Mouse (Mus musculus) thymus, postnatal 14 days (tissue): ENCODE results near the gene Pxn.
"Not testable (repeated sequence)": the region's sequence is repeated elsewhere in the genome, so short reads cannot be mapped to it uniquely, and the experiment has no call there.

Source experiments
- DNase-seq: peaks from one replicate; pipeline ENCODE4 v3.0.0; 2021

Gene Pxn

DNA sequence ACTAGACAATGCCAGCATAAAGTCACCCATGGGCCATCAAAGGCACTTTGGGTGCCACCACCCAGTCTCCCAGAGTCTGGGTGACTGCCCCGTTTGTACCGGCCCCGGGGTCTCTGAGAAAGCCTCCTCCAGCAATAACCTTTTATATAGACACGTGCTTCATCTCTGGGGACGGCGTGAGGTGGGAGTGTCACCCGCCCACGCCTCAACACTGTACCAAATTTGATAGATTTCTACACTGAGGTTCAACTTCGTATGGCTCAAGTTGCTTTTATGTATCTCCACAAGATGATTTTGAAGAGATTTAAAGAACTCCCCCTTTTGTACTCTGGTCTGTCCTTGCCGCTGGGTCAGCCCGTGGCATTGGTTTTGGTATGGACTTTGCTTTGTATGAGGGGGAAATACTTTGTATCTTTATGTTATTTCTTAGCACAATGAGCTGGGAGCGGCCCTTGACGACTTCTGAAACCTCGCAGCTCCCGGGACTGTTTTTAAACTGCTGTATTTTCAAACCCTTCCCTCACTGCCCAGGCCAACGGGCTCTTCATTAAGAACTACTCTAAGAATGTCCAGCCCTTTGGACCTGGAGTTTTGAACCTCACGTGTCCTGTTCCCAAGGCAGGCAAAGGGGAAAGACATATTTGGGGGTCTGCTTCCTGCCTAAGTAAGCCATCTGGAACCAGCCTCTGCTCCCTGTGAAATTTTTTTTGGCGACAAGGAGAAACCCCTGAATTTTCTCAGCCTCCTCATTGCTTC, 48.2 kb downstream of the Pxn start:
- DNase-seq, result no peak

DNA sequence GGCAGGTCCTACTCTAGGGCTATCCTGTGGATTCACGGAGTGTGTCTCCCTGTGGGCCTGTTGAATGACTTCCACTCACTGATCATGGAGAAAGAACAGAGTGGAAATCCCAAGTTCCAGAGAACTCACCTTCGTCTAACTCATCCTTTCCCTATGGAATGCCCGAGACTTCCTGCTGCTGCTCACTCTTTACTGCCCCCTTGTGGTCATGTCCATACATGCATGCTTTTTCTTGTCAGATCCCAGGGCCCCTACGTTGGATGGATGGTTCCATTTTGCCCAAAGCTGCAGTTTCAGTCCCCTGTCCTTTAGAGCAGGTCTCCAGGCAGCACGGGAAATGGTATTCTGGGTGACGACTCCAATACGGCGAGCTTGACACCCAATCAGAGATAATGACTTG, 49.7 kb downstream of the Pxn start:
- peak; percentile 73 for DNase-seq

DNA sequence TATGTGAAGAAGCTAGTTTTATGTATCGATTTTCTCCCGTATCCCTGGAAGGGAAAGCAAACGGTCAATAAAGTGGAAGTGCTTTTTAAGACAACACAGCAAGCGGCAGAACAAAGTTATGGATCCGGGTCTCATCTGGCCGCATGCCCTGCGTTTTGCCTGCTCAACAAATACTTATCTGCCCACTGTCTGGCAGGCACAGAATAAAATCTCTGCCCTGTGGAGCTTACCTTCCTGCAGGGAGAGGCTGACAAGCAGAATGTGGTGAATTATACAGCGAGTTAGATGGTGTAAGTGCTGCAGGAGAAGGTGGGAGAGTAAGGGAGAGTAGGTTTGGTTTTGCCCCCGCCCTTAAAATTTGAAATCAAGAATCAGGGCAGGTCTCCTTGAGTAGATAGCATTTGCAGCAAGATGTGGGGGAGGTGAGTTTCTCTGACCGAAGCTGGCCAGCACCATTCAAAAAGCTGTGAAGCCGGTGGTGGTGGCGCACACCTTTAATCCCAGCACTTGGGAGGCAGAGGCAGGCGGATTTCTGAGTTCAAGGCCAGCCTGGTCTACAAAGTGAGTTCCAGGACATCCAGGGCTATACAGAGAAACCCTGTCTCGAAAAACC, 51.8 kb downstream of the Pxn start:
- DNase-seq, result no peak

DNA sequence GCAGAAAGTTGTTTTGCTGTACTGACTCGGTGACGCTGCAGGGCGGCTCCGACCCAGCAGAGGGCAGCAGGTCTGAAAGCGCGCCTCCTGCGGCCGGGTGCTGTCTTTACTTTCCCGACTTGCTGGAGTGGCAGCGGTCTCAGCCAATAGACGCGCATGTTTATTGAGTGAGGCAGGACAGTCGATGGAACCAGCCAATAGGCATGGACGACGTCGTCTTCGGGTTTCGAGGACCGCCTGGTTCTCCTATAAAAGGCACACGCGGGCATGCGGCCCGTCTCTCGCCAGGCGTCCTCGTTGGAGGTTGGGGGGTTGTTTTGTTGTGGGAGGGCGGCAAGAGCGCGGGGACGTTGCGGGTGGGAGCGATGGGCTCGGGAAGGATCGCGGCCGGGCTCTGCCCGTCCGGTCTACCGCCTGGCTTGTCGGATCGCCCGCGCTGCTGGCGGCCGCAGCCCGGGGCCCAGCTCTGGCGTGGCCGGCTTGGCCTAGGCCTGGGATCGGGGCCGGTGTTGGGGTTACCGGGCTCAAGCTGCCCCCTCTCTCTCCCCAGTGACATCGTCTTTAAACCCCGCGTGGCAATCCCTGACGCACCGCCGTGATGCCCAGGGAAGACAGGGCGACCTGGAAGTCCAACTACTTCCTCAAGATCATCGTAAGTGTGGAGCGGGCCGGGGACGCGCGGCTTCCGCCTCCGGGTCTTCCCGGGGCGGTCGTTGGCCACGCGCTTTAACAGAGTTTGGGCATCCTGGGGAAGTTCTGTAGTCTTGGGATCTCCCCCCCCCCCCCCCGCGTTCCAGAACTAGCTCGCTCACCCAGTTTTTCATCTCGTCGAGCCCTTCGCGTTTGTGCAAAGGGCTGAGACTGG, 53.0 kb downstream of the Pxn start, which contains the start of gene Rplp0:
TSS of gene Rplp0 (plus strand) at position 231 of the 865 bp plus-strand sequence.
- peak; percentile 99 for DNase-seq

DNA sequence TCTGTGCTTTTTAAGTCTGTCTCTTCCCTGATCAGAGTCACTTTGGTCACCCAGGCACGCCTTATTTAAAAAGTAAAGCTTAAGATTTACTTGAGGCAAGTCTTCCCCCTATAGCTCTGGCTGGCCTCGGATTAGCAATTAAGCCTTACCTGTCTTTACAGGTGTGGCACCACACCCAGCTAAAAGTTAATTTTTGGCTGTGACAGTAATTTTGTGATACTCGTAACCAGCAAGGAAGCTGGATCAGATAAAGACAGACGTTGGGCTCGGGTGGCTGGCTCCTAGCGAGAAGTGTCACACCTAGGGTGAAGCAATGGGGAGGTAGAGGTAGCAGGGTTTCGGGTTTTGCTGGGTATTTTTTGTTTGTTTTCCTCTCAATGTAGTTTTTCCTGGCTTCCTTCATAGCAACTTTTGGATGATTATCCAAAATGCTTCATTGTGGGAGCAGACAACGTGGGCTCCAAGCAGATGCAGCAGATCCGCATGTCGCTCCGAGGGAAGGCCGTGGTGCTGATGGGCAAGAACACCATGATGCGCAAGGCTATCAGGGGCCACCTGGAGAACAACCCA, 53.9 kb downstream of the Pxn start:
- DNase-seq, result no peak

DNA sequence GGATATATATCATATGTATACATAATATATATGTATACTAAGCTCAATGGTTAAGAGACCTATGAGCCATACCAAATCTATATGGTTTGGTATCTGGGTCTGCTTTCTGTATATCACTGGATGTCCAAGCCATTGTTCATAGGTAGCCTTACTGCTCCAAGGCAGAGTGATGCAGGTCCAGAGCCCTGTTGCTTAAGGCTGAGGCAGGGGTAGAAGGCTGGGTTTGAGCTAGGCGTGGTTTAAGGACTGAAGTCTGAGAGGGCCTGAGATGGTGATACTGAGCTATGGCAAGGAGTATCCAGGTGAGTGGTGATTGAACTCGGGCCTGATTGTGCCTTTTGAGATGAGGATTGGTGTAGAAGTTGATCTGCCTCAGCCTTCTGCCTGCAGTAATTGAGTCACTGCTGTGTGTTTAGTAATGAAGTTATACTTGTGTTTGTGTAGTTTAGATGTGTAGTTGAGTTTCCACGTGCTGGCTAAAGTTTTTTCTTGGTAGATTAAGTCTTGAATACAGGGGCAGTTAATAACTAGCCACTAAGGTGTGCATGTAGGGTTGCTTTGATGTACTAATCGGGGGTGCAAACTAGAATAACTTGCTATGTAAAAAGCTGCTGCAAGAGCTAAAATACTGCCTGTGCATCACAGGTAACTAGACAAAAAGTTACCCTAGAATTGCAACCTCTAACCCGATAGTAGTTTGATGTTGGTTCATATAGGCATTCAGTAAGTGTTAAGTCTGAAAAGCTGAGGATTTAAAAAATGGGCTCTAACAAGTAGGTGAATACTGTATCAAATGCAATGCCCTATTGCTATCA, 57.5 kb downstream of the Pxn start:
- no peak for DNase-seq

DNA sequence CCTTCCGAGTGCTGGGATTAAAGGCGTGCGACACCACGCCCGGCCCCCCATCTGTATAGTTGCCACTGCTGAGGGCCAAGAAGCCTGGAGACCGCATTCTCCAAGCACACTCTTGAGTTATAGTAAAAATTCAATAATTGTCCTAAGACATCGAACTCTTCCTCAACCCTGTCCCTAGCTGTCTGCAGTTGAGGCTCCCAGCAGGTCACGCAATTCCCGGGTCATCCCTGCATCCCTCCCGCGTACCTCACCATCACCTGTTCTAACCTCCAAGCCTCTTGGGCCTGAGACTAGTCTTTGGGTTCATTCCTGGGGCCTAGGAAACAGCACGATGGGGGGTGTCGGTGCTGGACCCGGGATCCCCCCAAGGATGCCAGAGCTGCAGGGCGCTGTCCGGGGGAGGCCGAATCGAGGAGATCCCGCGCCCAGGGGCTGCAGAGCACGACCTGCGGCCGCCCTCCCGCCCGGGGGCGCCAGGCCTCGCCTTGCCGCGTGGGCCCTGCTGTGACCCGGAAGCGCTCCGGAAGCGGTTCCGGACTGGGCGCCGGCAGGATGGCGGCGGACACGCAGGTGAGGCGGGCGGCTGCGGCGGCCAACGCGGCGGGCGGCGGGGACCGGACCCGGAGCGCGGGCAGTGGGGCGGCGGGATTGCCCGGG, 58.4 kb downstream of the Pxn start, which contains the start of gene Gcn1l1:
TSS of gene Gcn1l1 (plus strand) at position 518 of the 657 bp plus-strand sequence.
- DNase-seq, result peak; percentile 84

DNA sequence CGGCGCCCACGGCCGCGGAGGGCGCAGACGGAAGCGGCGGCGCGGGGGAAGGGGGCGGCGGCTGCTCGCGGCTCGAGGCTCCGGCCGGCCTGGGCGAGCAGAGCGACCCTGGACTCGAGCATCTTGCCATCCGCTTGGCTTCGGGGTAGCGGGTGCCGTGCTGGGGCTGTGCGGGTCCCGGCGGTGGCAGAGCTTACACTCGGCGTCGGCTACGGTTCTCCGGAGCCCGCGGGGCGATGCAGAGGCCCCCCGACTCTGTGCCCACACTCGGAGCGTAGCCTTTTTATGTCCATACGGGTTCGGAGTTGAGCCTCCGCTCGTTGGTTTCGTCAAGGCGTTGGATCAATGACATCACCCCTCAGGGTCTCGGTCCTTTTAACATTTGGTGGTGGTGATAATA, 58.9 kb downstream of the Pxn start:
- DNase-seq, result no peak

DNA sequence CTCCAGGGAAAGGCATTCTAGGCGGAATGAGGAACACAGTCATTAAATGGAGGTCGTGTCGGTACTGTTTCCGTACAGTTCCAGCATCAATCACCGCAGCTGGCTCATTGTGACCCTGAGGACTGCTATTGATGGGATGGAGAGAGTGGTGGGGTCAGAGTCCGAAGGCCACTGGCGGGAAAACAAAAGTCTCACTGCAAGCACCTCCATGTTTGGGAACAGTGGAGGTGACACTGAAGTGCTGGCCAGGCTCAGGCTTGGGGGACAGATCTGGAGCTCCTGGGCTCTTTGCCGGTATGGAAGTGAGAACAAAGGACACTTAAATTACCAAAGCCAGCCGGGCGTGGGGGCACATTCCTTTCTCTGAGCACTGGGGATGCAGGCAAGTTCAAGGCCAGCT, 62.2 kb downstream of the Pxn start:
- no peak for DNase-seq

DNA sequence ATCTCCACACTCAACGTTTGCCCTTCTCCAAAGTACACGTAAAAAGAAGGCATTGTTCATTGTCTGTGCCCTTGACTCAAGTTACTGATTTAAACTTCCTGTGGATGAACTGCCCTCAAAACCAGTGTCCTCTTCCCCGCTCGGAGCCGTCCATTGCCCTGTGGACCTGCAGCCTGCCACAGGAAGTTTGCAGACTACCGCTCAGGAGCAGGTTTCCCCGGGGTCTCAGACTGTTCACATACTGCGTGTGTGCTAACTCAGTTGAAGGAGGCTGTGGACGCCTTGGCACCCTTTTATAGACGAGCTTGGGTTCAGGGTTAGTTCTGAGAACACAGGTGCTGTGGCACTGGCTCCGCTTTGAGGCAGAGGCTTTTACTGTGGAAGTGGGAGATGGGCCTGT, 62.8 kb downstream of the Pxn start:
- DNase-seq, result no peak

DNA sequence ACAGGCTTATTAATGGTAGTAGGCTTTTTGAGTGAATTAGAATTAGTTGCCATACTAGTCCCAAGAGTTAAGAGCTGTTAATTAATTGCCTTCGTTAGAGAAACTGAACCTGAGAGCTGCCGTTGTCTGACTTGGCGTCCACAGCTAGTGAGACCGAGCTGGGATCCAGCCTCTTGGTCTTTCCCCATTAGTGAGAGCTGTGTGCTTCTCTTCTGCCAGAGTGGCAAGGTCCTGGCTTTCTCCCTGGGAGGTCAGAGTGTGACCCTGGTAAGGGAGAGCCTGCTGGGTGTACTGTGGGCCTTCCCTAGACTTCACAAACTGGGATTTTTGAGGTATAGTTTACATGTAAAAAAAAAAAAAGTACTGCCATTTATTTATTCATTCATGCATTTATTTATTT, 63.2 kb downstream of the Pxn start:
- no peak for DNase-seq

DNA sequence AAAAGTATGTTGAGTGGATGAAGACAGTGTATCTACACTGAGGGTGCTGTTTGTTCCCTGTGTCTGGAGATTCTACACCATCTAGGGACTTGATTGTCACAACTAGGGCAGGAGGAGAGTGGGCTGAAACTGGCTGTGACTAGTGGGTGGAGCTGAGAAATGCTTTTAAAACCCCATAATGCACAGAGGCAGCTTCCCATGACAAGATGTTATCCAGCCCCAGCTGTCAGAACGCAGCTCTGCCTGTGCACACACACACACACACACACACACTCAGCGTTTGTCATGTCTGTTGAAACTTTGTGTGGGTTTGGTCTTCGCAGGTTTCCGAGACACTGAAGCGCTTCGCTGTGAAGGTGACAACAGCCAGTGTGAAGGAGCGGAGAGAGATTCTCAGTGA, 64.6 kb downstream of the Pxn start:
- DNase-seq, result no peak

DNA sequence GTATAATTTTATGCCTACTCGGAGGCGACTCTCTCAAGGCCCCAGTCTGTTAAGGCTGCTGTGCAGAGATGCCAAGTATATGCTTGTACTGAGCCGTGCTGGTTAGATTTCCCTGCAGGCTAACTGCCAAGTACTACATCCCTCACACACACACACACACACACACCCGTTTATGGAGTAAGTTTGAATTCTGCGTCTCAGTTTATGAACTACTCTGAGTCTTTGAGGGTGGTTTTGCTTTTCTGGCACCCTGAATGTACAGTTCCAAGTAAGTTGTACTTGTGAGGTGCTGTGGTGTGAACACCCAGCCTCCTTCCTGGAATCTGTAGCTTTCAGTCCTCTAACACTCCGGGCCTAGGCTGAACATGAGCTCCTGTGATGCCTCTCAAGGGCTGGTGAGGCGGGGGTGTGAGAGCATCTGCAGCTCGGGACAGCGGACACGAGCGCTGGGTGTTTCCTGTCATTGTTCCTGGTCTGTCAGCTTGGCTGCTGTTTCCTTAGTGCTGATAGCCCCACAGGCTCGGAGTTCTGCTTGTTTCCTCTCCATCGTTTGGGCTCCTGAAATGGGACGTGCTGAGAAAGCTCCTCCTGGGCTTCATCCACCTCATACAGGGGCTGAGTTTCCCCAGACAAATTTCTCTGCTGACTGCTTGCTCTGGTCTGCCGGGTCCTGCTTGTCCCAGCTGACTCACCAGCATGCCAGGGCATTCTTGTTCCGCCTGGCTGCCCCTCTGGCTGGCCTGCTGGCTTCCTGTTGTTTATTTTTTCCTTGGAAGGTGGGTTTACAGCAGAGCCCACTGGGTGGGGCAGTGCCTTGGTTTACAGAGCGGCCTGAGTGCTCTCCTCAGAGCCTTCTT, 66.4 kb downstream of the Pxn start:
- no peak for DNase-seq

DNA sequence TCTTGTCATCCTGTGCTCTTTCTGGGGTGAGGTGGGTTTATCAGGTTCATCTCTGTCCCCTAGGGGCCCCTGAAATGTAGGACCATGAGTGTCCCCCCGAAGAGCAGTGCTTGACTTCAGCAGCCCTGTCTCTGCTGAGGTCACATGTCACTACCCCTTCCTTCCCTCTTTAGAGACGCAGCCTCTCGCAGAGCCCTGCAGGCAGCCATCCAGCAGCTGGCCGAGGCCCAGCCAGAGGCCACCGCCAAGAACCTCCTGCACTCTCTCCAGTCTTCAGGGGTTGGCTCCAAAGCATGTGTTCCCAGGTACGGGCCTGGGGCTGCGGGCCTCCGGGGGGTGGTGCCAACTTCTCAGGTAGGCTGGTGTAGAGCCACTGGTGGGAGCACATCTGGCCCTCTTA, 68.5 kb downstream of the Pxn start:
- no peak for DNase-seq

DNA sequence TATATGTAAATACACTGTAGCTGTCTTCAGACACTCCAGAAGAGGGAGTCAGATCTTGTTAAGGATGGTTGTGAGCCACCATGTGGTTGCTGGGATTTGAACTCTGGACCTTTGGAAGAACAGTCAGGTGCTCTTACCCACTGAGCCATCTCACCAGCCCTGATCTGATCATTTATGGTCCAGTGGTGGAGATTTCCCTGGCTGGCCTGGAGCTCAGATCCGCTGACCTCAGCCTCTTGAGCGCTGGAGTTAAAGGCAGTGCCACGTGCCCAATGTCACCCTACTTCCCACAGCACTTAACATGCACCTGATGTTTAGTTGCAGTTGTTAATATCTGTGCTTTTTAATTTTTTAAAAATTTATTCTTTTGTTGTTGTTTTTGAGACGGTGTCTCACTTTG, 71.2 kb downstream of the Pxn start:
- DNase-seq, result not testable (repeated sequence)

DNA sequence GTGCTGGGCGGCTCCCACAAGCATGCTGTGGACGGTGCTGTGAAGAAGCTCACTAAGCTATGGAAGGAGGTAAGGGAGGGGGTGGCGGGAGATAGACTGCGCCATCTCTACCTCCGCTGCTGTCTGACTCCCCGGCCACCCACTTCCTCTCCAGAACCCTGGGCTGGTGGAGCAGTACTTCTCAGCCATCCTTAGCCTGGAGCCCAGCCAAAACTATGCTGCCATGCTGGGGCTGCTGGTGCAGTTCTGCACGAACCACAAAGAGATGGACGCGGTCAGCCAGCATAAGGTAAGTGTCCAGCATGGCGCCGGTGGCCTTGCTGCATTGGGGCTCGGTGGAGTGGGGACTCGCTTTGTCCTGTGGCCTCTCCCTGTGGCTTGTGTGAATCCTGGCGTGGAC, 72.4 kb downstream of the Pxn start:
- DNase-seq, result no peak

DNA sequence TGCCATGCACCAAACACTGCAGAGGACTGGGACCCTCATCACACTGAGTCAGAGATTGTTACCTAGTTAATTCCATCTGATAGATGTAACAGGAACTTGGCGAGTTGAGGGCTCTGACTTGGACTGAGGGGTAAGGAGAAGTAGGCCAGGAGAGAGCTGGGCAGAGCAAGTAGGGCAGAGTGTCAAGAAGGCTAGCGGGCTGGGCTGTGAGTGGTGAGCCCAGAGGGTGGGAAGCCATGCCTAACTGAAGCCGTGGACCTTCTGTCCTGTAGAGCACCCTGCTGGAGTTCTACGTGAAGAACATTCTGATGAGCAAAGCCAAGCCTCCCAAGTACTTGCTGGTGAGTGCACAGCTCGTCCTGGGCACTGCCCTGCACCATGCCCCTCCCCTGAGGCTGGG, 72.9 kb downstream of the Pxn start:
- no peak for DNase-seq

DNA sequence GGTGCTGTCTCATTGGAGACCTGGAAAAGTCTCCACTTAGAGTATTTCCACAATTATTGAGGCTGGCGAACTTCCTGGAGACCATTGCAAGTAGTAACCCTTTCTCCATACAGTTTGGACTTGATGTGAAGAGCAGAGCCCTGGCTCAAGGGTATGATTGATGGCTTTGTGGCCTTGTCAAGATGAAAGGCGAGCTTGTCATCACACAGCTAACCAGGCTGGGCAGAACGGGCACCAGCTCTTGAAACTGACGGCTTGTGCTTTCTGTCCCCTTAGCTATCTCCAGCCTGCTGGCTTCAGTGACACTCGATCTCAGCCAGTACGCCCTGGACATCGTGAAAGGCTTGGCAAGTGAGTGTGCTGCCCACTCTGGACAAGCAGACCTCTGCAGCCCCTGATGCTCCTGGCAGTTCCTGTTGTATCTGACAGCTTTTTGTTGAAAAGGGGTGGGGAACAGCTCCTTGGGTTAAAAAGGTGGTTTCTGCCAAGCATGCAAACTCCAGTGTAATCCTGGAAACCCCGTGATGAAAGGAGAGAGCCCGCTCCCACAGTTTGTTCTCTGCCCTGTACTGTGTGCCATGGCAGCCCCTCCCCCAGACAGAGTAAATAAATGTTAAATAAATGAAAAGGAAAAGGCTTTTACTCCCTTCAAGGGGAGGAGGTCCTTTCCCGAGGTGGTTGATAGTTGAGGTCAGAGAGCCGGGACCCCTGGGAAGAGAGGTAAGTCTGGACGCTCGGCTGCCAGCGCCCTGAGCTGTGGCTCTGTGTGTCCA, 73.9 kb downstream of the Pxn start:
- no peak for DNase-seq

DNA sequence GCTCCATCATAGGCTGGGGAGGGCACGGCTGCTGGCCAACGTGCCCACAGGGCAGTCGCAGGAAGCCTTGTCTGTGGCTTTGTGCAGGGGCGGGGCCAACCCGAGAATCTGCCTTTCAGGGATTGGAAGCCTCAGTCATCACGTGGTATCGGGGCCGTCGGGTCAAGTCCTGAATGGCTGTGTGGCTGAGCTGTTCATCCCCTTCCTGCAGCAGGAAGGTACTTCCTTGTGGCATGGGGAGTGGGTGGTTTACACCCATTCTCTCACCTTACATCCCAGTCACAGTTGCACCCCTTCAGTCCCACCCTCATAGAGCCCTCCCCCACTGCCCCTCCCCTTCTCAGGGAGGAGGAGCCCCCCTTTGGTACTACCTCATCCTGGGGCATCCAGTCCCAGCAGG, 75.2 kb downstream of the Pxn start:
- DNase-seq, result no peak

DNA sequence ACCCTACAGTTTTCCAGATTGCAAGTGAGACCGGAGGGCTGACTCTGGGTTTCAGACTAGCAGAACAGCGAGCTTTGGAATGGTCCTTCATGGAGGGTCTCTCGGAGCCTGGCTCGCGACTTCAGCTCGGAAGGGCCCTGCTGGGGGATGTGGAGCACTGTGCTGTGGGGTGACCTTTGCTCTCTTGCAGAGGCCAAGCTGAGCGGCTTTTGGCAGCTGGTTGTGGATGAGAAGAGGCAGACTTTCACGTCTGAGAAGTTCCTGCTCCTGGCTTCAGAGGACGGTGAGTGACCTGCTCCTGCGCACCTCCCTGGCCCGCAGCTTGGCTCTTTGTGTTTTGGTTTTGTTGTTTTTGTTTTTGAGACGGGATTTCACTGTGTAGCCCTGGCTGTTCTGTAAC, 79.1 kb downstream of the Pxn start:
- DNase-seq, result no peak
